Mouse (Mus musculus) brain, embryonic 14.5 days (tissue): ENCODE data around the gene Zfp39. TPM values are rescaled to one million over a fixed set of nuclear protein-coding genes. Genes with fewer than 3 reads are reported as not detected.

Experiments
- DNase-seq: peaks from one replicate; pipeline ENCODE4 v3.0.0-alpha.2; 2011; ENCODE audit warnings: low read depth
- CTCF ChIP-seq: fragments of 200-500 bp; IDR thresholded peaks from 2 replicates; pipeline ENCODE4 v1.5.1; 2012; ENCODE audit warnings: inconsistent platforms, mild to moderate bottlenecking, moderate library complexity, borderline replicate concordance; ENCODE audit not compliant: insufficient read depth, insufficient read length; ENCODE audit errors: extremely low read depth
- POLR2A ChIP-seq: fragments of 200-500 bp; IDR thresholded peaks from 2 replicates; pipeline ENCODE4 v1.6.1; 2012; ENCODE audit warnings: mild to moderate bottlenecking, inconsistent platforms, borderline replicate concordance; ENCODE audit not compliant: poor library complexity, insufficient read depth, insufficient read length, severe bottlenecking; ENCODE audit errors: extremely low read depth
- polyA plus RNA-seq: library from polyadenylated mRNA; depleted of rRNA; stranded (reverse); fragments of >200 nt; gene quantifications from 2 replicates; pipeline ENCODE4 v1.2.3, GENCODE M21; 2012

Zfp39 gene
- polyA plus RNA-seq, 1 experiment: 6.0 TPM

- DNase-seq: no peak
- TF ChIP-seq CTCF (no peak), POLR2A (no peak)
Observed at GRCm38 (mm10) chr11:58917745-58918366, 13.8 kb upstream of the Zfp39 start, which contains the start of gene Btnl10. Gene Btnl10, plus strand, starts transcription at chr11:58917908.

- TF ChIP-seq POLR2A: no peak
- peak; percentile 55; the same call in 1 of the 2 replicates for TF ChIP-seq CTCF
- DNase-seq: peak; percentile 39
Observed at GRCm38 (mm10) chr11:58916879-58917744, 13.1 kb upstream of the Zfp39 start.

- peak; percentile 72 for DNase-seq
- peak; percentile 68; the same call in 1 of the 2 replicates for TF ChIP-seq CTCF
- TF ChIP-seq POLR2A: no peak
Observed at GRCm38 (mm10) chr11:58914461-58915028, 10.5 kb upstream of the Zfp39 start.

GRCm38 (mm10) chr11:58913776-58914175 is 9.8 kb upstream of the Zfp39 start:
- no peak for DNase-seq

GRCm38 (mm10) chr11:58904838-58905237 is 813 bp upstream of the Zfp39 start:
- DNase-seq: peak; percentile 73
- TF ChIP-seq POLR2A (no peak), CTCF (no peak)

More at GRCm38 (mm10) chr11:58913776-58914175, 9.8 kb upstream of the Zfp39 start:
- TF ChIP-seq CTCF: no peak
- TF ChIP-seq POLR2A: no peak

- DNase-seq: no peak
- TF ChIP-seq POLR2A (no peak), CTCF (no peak)
Observed at GRCm38 (mm10) chr11:58904410-58904718, 339 bp upstream of the Zfp39 start.

GRCm38 (mm10) chr11:58901080-58901479 is 2.9 kb downstream of the Zfp39 start:
- no peak for DNase-seq
- no peak for TF ChIP-seq POLR2A
- TF ChIP-seq CTCF: no peak

- TF ChIP-seq CTCF (no peak), POLR2A (no peak)
- no peak for DNase-seq
Observed at GRCm38 (mm10) chr11:58897485-58897884, 6.5 kb downstream of the Zfp39 start.

GRCm38 (mm10) chr11:58894456-58894855 is 9.6 kb downstream of the Zfp39 start:
- DNase-seq: no peak

GRCm38 (mm10) chr11:58890511-58890910 is 13.5 kb downstream of the Zfp39 start:
- no peak for DNase-seq
- no peak for TF ChIP-seq POLR2A

More at GRCm38 (mm10) chr11:58894456-58894855, 9.6 kb downstream of the Zfp39 start:
- TF ChIP-seq CTCF: no peak
- no peak for TF ChIP-seq POLR2A

- TF ChIP-seq CTCF (no peak), POLR2A (no peak)
- DNase-seq: no peak
Observed at GRCm38 (mm10) chr11:58883756-58884155, 20.3 kb downstream of the Zfp39 start.
